Mouse (Mus musculus): ENCODE data around the gene Trhr2. TPM values are rescaled to one million over a fixed set of nuclear protein-coding genes. Genes with fewer than 3 reads are reported as not detected.

Gene Trhr2
- polyA plus RNA-seq, 1 experiment from 2014 or later = 0.60 TPM

Other genes starting within 250 kb of the Trhr2 start
- gene Zfpm1, start 78.6 kb downstream of the Trhr2 start, polyA plus RNA-seq (2015; fragmentation: Nextera tagmentation; extraction: Ambion mirVana) = 0.75 and 1.2 TPM in 2 replicates
- 28.8 and 31.8 TPM in 2 replicates for gene Zc3h18, start 15.9 kb upstream of the Trhr2 start, polyA plus RNA-seq (2015; fragmentation: Nextera tagmentation; extraction: Ambion mirVana)
- gene Il17c, start 61.3 kb upstream of the Trhr2 start, polyA plus RNA-seq (2015; fragmentation: Nextera tagmentation; extraction: Ambion mirVana) = not detected in 2 replicates
- gene Cyba, start 72.2 kb upstream of the Trhr2 start, polyA plus RNA-seq (2015; fragmentation: Nextera tagmentation; extraction: Ambion mirVana) = 38.3 and 41.6 TPM in 2 replicates
- 70.1 and 87.7 TPM in 2 replicates for gene Mvd, start 82.7 kb upstream of the Trhr2 start, polyA plus RNA-seq (2015; fragmentation: Nextera tagmentation; extraction: Ambion mirVana)
- gene Snai3, start 100.0 kb upstream of the Trhr2 start, polyA plus RNA-seq (2015; fragmentation: Nextera tagmentation; extraction: Ambion mirVana) = 0.12 TPM in 1 of 2 replicates, not detected in the other
- gene Rnf166, start 115.3 kb upstream of the Trhr2 start, polyA plus RNA-seq (2015; fragmentation: Nextera tagmentation; extraction: Ambion mirVana) = 30.9 and 32.5 TPM in 2 replicates
- 78.5 and 85.1 TPM in 2 replicates for gene Ctu2, start 115.4 kb upstream of the Trhr2 start, polyA plus RNA-seq (2015; fragmentation: Nextera tagmentation; extraction: Ambion mirVana)
- gene Piezo1, start 190.6 kb upstream of the Trhr2 start, polyA plus RNA-seq (2015; fragmentation: Nextera tagmentation; extraction: Ambion mirVana) = 1.7 and 3.5 TPM in 2 replicates
- 8.0 and 11.4 TPM in 2 replicates for gene Cdt1, start 207.3 kb upstream of the Trhr2 start, polyA plus RNA-seq (2015; fragmentation: Nextera tagmentation; extraction: Ambion mirVana)
- gene Aprt, start 216.2 kb upstream of the Trhr2 start, polyA plus RNA-seq (2015; fragmentation: Nextera tagmentation; extraction: Ambion mirVana) = 202 and 203 TPM in 2 replicates